Mouse (Mus musculus) MEL (cell line): ENCODE data around the gene Ercc5.

Source experiments
- CTCF ChIP-seq, 3 experiments: IDR thresholded peaks in 2 of 3; conservative IDR thresholded peaks in 1 of 3; 2 replicates each; pipeline ENCODE4 v1.5.1; 2011 to 2012; ENCODE audit warnings: low read length in 3 of 3, low read depth in 2 of 3, mild to moderate bottlenecking in 2 of 3, improper control_type of control experiment in 1 of 3, inconsistent platforms in 1 of 3, mixed read lengths in 1 of 3, moderate library complexity in 1 of 3; ENCODE audit not compliant: control insufficient read depth in 1 of 3, insufficient read depth in 1 of 3, poor library complexity in 1 of 3, severe bottlenecking in 1 of 3
- EP300 ChIP-seq, 2 experiments: IDR thresholded peaks; 2 replicates each; pipeline ENCODE4 v1.6.1; 2011; ENCODE audit warnings: improper control_type of control experiment in 2 of 2, low read length in 2 of 2, low read depth in 1 of 2, mild to moderate bottlenecking in 1 of 2
- USF2 ChIP-seq, 2 experiments: IDR thresholded peaks; 2 replicates each; pipeline ENCODE4 v1.6.1; 2011 to 2012; ENCODE audit warnings: improper control_type of control experiment in 2 of 2, low read length in 2 of 2, borderline replicate concordance in 1 of 2, inconsistent platforms in 1 of 2, low read depth in 1 of 2, mild to moderate bottlenecking in 1 of 2; ENCODE audit not compliant: insufficient read depth in 1 of 2

DNA sequence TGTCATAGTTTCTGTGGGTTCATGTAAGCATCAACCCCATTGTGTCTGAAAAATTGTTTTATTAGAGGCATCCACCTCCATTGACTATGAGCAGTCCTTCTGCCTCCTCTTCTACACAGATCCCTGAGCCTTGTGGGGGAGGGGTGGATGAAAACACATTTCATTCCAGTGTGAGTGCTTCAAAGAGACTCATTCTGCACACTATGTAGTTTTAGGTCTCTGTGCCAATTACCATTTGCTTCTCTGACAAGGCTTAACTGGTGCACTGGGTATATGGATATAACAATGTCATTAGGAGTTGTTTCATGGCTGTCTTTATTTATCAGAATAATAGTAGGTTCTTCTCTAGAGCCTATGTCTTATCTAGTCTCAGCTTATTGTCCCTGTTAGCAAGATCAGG lies 38.9 kb downstream of the Ercc5 start:
- TF ChIP-seq CTCF (IDR thresholded peaks at IDR 0.05 in 2 of 3, conservative IDR thresholded peaks at IDR 0.05 in 1 of 3; ENCODE audit: control insufficient read depth in 1 of 3, insufficient read depth in 1 of 3, low read depth in 2 of 3, low read length in 3 of 3, poor library complexity in 1 of 3, severe bottlenecking in 1 of 3) (no peak), USF2 (IDR thresholded peaks at IDR 0.05; ENCODE audit: borderline replicate concordance in 1 of 2, insufficient read depth in 1 of 2, low read depth in 1 of 2, low read length in 2 of 2) (no peak), EP300 (IDR thresholded peaks at IDR 0.05; ENCODE audit: low read depth in 1 of 2, low read length in 2 of 2) (no peak)
